Mouse (Mus musculus): ENCODE results near the gene Timm23. TPM values are rescaled to one million over a fixed set of nuclear protein-coding genes. Genes with fewer than 3 reads are reported as not detected.
"Not testable (repeated sequence)": the region's sequence is repeated elsewhere in the genome, so short reads cannot be mapped to it uniquely, and the experiment has no call there.

The Timm23 gene
- polyA plus RNA-seq, 1 experiment from 2014 or later: 338 TPM

DNA sequence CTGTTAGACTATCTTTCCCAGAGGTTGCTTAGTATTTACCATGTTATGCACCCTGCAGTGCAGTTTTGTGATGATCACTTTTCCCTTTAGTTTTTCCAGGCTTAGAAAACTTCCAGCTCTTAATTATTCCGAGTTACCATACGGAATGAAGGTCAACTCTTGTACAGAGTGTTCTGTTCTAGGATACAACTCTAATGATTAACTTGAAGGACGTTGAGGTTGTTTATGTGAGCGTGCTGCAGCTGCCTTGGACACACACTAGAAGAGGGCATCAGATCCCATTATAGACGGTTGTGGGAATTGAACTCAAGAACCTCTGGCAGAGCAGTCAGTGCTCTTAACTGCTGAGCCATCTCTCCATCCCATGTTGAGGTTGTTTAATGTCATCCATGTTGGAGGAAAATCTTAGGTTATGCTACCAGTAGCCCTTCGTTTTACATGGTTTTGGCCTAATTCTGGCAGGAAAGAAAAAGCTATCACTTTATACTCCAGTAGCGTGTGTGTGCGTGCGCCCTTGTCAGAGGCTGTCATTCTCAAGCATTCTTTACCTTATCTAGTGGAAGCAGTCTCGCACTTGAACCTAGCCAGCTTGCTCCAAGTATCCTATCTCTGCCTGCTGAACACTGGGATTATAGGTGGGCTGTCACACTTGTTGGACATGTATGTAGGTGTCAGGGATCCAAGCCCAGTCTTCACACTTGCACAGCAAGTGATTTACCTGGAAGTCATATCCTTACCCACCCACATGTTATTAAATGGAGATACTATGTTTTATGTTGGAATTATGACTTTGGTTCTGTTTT, 22.1 kb downstream of the Timm23 start:
- no peak overlapping the region for H3K4me3 ChIP-seq (replicated peaks)
- no peak overlapping the region for H3K9ac ChIP-seq
- H3K27ac ChIP-seq: no peak overlapping the region
- H3K36me3 ChIP-seq: peaks cover 23% of the 10 kb centered on the region
- H3K27me3 ChIP-seq (replicated peaks): no peaks in the 10 kb centered on the region
- no peaks in the 10 kb centered on the region for H3K9me3 ChIP-seq
- WGBS: 81% methylated on average over 10 of the region's 10 CpGs
- ATAC-seq: peak; percentile 41; the same call in 1 of the 2 replicates
- no peak overlapping the region for H3K4me2 ChIP-seq (replicated peaks)
- no peaks in the 10 kb centered on the region for H3K4me1 ChIP-seq (replicated peaks)

DNA sequence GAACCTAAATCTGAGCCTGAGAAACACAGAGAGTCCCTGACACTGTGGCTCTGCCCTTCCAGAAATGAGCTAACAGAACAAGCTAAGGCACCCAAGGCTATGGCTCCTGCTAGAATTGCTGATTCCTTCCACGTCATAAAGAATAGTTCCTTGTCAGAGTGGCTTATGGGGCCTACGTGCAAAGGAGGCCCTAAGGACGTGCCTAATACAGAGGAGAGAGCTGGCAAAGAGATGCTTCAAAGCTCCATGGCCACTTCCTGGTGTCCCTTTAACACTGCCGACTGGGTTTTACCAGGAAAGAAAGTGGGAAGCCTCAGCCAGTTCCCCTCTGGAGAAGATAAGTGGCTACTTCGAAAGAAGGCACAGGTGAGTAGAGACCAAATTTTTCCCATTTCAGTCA, 25.1 kb downstream of the Timm23 start:
- not testable (repeated sequence) for H3K4me3 ChIP-seq (replicated peaks); H3K4me2 ChIP-seq (replicated peaks); H3K27ac ChIP-seq; H3K27me3 ChIP-seq (replicated peaks); H3K9ac ChIP-seq; H3K9me3 ChIP-seq; H3K4me1 ChIP-seq (replicated peaks); ATAC-seq
- WGBS: 78% methylated on average over 5 of the region's 5 CpGs
- H3K36me3 ChIP-seq: peaks cover 19% of the 10 kb centered on the region

- ATAC-seq: no peak
- no peak overlapping the region for H3K9ac ChIP-seq
- H3K27me3 ChIP-seq (replicated peaks): no peaks in the 10 kb centered on the region
- H3K9me3 ChIP-seq: no peaks in the 10 kb centered on the region
- H3K36me3 ChIP-seq: peaks cover 16% of the 10 kb centered on the region
- no peak overlapping the region for H3K4me3 ChIP-seq (replicated peaks)
- H3K27ac ChIP-seq: no peak overlapping the region
- 92% methylated on average over 2 of the region's 2 CpGs for WGBS
- H3K4me1 ChIP-seq (replicated peaks): no peaks in the 10 kb centered on the region
- H3K4me2 ChIP-seq (replicated peaks): no peak overlapping the region
Measured at GRCm38 (mm10) chr14:32175310-32175709, 26.4 kb downstream of the Timm23 start.

- Histone ChIP-seq H3K27ac (no peak overlapping the region), H3K4me3 (replicated peaks) (no peak overlapping the region), H3K36me3 (peaks cover 6% of the 10 kb centered on the region; the same call in 1 of the 2 replicates), H3K4me2 (replicated peaks) (no peak overlapping the region), H3K9me3 (no peaks in the 10 kb centered on the region), H3K9ac (no peak overlapping the region), H3K27me3 (replicated peaks) (no peaks in the 10 kb centered on the region), H3K4me1 (replicated peaks) (peaks cover 9% of the 10 kb centered on the region; the same call in 1 of the 2 replicates)
- 91% methylated on average over 4 of the region's 4 CpGs for WGBS
- ATAC-seq: no peak
Measured at GRCm38 (mm10) chr14:32170137-32170536, 31.6 kb downstream of the Timm23 start.

DNA sequence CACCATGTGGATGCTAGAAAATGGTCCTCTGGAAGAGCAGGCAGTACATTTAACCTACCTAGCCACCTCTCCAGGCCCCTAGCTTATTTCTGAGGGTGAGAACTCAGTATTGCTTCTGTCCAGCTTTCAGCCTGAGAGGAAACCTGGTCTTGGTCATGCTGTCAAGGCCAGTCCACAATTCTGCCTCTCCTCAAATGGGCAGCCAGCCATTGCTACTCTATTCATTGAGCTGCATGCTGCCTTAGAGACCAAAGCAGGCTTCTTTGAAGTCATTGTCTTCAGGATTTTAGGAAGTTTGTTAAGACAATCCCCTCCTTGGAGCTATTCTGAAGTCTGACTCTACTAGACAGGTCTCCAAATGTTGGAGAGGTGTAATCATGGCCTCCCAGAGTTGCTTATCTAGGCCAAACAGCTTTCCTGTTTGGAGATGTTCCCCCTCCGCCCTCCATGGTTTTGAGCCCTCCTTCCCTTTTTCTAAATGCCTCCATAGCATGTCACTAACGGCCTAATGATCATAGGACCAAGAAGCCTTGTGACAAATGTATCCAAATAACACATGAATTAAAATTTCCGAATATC, 33.0 kb downstream of the Timm23 start:
- Histone ChIP-seq H3K4me1 (replicated peaks) (peaks cover 15% of the 10 kb centered on the region), H3K36me3 (peaks cover 5% of the 10 kb centered on the region; the same call in 1 of the 2 replicates), H3K9me3 (no peaks in the 10 kb centered on the region), H3K9ac (no peak overlapping the region), H3K4me3 (replicated peaks) (no peak overlapping the region), H3K27ac (no peak overlapping the region), H3K4me2 (replicated peaks) (0 out of 2 replicates have a peak overlapping the region, but pooled peaks have one; percentile 14), H3K27me3 (replicated peaks) (no peaks in the 10 kb centered on the region)
- WGBS: 79% methylated on average over 3 of the region's 3 CpGs
- ATAC-seq: no peak

GRCm38 (mm10) chr14:32167326-32167725, 34.4 kb downstream of the Timm23 start:
- WGBS: 75% methylated on average over 5 of the region's 5 CpGs
- ATAC-seq: no peak
- no peak overlapping the region for H3K9ac ChIP-seq
- H3K4me1 ChIP-seq (replicated peaks): peaks cover 15% of the 10 kb centered on the region
- H3K9me3 ChIP-seq: no peaks in the 10 kb centered on the region
- no peaks in the 10 kb centered on the region for H3K36me3 ChIP-seq
- peak overlapping the region; percentile 93; the same call in 1 of the 2 replicates for H3K4me2 ChIP-seq (replicated peaks)
- no peak overlapping the region for H3K27ac ChIP-seq
- H3K4me3 ChIP-seq (replicated peaks): peak overlapping the region; percentile 50
- no peaks in the 10 kb centered on the region for H3K27me3 ChIP-seq (replicated peaks)

- ATAC-seq: no peak
- no peak overlapping the region for H3K27ac ChIP-seq
- peak overlapping the region; percentile 50 for H3K4me3 ChIP-seq (replicated peaks)
- no peaks in the 10 kb centered on the region for H3K36me3 ChIP-seq
- WGBS: 50% methylated on average over 1 of the region's 1 CpGs
- H3K4me2 ChIP-seq (replicated peaks): peak overlapping the region; percentile 93
- peaks cover 15% of the 10 kb centered on the region for H3K4me1 ChIP-seq (replicated peaks)
- H3K9ac ChIP-seq: no peak overlapping the region
- no peaks in the 10 kb centered on the region for H3K9me3 ChIP-seq
- no peaks in the 10 kb centered on the region for H3K27me3 ChIP-seq (replicated peaks)
Measured at GRCm38 (mm10) chr14:32166840-32167239, 34.9 kb downstream of the Timm23 start.

DNA sequence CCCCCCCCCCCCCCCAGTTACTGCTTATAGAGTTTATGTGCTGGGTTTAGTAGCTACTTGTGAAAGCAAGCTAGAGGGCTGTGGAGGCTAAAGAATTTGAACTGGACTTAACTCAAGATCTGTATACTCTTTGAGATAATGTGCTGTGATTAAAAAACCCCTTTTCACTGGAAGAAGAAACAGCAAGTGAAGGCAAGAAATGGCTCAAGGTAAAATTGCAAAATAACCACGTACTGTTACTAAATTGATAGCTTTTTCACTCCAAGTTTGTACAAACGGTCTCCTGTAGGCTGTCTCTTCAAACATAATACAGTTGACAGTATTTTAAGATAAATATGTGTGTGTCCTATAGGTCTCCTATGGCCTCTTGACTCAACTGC, 35.6 kb downstream of the Timm23 start:
- no peak overlapping the region; the same call in 1 of the 2 replicates for H3K9ac ChIP-seq
- no peaks in the 10 kb centered on the region for H3K27me3 ChIP-seq (replicated peaks)
- H3K4me1 ChIP-seq (replicated peaks): peaks cover 17% of the 10 kb centered on the region

DNA sequence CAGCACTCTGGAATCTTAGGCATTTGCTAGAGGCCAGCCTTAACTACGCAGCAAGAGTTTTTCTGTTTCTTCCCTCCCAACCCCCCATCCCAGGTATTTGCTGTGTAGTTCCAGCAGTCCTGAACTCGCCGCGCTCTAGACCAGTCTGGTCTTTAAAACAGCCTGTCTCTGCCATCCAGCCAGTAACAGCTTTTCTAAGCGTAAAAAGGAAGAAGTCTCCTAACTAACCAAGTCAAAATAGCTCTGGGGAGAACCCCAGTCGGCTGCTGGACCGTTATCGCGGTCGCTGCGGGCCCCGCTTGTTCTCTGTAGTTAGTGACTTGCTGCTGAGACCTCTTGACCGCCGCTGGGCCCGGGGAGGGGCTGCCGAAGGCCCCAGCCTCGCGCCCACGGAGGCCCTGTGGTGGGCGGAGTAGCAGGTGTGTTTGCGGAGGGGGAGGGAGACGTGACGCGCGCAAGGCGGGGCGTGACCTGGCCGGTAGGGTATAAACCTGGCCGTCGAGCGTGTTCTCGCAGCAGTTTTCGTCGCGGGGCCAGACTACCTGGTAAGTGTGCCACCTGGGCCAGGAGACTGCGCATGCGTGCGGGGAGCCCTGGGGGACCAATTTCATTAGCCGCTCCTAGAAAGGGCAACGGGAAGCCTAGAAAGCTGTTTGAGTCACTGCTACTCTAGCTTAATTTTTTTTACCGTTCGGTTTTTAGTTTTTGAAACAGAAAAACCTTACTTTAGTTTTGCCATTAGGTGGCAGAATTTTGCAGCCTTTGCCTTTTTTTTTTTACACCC, 36.2 kb downstream of the Timm23 start:
- Histone ChIP-seq H3K9me3 (no peaks in the 10 kb centered on the region), H3K4me3 (replicated peaks) (peak overlapping the region; percentile 50), H3K27ac (peak overlapping the region; percentile 88), H3K36me3 (no peaks in the 10 kb centered on the region), H3K4me1 (replicated peaks) (peaks cover 21% of the 10 kb centered on the region), H3K4me2 (replicated peaks) (peak overlapping the region; percentile 93), H3K9ac (peak overlapping the region; percentile 40), H3K27me3 (replicated peaks) (no peaks in the 10 kb centered on the region)
- under 1% methylated on average over 42 of the region's 42 CpGs for WGBS
- ATAC-seq: peak; percentile 88

More for the DNA sequence above, 35.6 kb downstream of the Timm23 start:
- no peak for ATAC-seq
- Histone ChIP-seq H3K4me3 (replicated peaks) (peak overlapping the region; percentile 50), H3K27ac (no peak overlapping the region), H3K4me2 (replicated peaks) (peak overlapping the region; percentile 93), H3K9me3 (no peaks in the 10 kb centered on the region), H3K36me3 (no peaks in the 10 kb centered on the region)
- 51% methylated on average over 2 of the region's 2 CpGs for WGBS

- Histone ChIP-seq H3K36me3 (no peaks in the 10 kb centered on the region), H3K4me2 (replicated peaks) (peak overlapping the region; percentile 93), H3K4me1 (replicated peaks) (peaks cover 21% of the 10 kb centered on the region), H3K4me3 (replicated peaks) (no peak overlapping the region), H3K9me3 (no peaks in the 10 kb centered on the region), H3K27me3 (replicated peaks) (no peaks in the 10 kb centered on the region), H3K27ac (peak overlapping the region; percentile 88), H3K9ac (no peak overlapping the region)
- WGBS: 59% methylated on average over 8 of the region's 8 CpGs
- ATAC-seq: peak; percentile 44
Measured at GRCm38 (mm10) chr14:32164173-32165051, 37.3 kb downstream of the Timm23 start.

DNA sequence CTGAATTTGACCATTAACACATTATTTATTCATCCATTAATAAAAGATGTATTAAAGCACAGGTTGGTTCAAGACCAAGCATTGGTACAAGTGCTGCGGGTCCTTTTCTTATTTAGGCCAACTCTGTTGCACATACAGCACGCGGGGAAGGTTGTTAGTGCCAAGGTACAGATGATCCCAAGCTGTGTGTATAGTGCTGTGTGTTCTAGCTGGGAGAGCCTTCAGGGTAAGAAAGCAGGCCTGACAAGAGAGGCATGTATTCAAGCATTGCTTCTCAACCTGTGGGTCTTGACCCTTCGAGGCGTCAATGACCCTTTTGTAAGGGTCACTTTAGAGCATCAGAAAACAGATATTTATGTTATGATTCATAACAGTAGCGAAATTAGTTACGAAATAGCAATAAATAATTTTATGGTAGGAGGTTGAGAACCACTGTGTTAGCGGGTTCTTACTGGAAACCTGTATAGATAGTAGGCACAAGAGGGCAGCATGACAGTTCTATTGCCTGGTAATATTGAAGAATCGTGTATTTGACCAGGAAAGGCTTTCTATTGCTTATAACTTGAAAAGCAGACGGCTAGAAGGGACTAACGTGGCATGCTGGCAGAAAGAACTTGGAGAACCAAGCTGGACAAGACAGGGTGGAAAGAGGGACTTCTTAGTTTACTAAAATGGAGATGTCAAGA, 38.4 kb downstream of the Timm23 start:
- WGBS: 76% methylated on average over 11 of the region's 11 CpGs
- no peak for ATAC-seq
- Histone ChIP-seq H3K4me3 (replicated peaks) (no peak overlapping the region), H3K27me3 (replicated peaks) (no peaks in the 10 kb centered on the region), H3K4me2 (replicated peaks) (0 out of 2 replicates have a peak overlapping the region, but pooled peaks have one; percentile 3), H3K36me3 (no peaks in the 10 kb centered on the region), H3K9ac (no peak overlapping the region), H3K4me1 (replicated peaks) (peaks cover 24% of the 10 kb centered on the region), H3K9me3 (no peaks in the 10 kb centered on the region), H3K27ac (peak overlapping the region; percentile 46)

Data from intestine, embryonic 15.5 days (tissue).